Mouse (Mus musculus) embryonic facial prominence, embryonic 12.5 days (tissue): Measurements from ENCODE around the gene Actl7a. TPM values are rescaled to one million over a fixed set of nuclear protein-coding genes. Genes with fewer than 3 reads are reported as not detected.

Experiments
- ATAC-seq: fragments of 200-750 bp; cut with Nextera tagmentation; 2 replicates; pipeline ENCODE4 v1.8.0; 2017; ENCODE audit not compliant: insufficient number of reproducible peaks, insufficient read depth, low FRiP score, low TSS enrichment
- H3K27ac ChIP-seq: fragments of 300-500 bp; sonication (generic); 2 replicates; pipeline ENCODE4 v1.5.1; 2016; ENCODE audit warnings: mild to moderate bottlenecking
- H3K27me3 ChIP-seq: fragments of 300-500 bp; sonication (generic); 2 replicates; pipeline ENCODE4 v1.6.1; 2016; ENCODE audit warnings: mild to moderate bottlenecking, moderate library complexity
- H3K36me3 ChIP-seq: fragments of 300-500 bp; sonication (generic); 2 replicates; pipeline ENCODE4 v1.6.1; 2016; ENCODE audit warnings: mild to moderate bottlenecking
- H3K4me1 ChIP-seq: fragments of 300-500 bp; sonication (generic); 2 replicates; pipeline ENCODE4 v1.6.1; 2016
- H3K4me2 ChIP-seq: fragments of 300-500 bp; sonication (generic); replicated peaks from 2 replicates; pipeline ENCODE4 v1.6.1; 2016; ENCODE audit warnings: mild to moderate bottlenecking, moderate library complexity
- H3K4me3 ChIP-seq: fragments of 300-500 bp; sonication (generic); 2 replicates; pipeline ENCODE4 v1.5.1; 2016; ENCODE audit warnings: mild to moderate bottlenecking
- H3K9ac ChIP-seq: fragments of 300-500 bp; sonication (generic); 2 replicates; pipeline ENCODE4 v1.6.1; 2016; ENCODE audit warnings: mild to moderate bottlenecking, moderate library complexity
- H3K9me3 ChIP-seq: fragments of 300-500 bp; sonication (generic); 2 replicates; pipeline ENCODE4 v1.6.1; 2016; ENCODE audit warnings: mild to moderate bottlenecking, moderate library complexity
- WGBS: fragments of 180-500 bp; shearing (Covaris S2); methylation state at CpG from one replicate; pipeline ENCODE4 v1.1.7; 2016; 5-methylcytosine and 5-hydroxymethylcytosine counted together
- polyA plus RNA-seq: library from polyadenylated mRNA; unstranded; fragments of >200 nt; fragmentation: Nextera tagmentation; extraction: Ambion mirVana; gene quantifications from 2 replicates; pipeline ENCODE4 v1.2.1, GENCODE M21; 2016

Gene Actl7a
- polyA plus RNA-seq, 1 experiment from 2014 or later = not detected

DNA sequence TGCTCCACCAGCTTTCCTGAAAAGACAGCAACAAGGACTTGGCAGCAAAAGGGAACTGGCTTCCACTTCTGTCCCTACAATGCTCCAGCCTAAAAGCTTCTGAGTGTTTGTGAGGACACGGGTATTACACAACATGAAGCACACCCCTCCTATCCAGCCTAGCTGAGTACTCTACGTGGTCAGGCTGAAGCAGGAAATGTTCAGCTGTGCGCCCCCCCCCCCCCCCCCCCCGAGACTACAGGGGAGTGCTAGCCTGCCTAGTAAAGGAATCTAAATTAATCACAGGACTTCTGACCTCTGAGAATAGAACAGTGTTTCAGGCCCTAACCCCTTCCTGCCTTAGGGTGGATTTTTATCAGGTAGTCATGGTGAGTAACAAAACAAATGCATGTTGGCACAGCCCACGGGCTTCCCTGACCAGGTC is 24.7 kb downstream of the Actl7a start:
- ATAC-seq = no peak
- Histone ChIP-seq H3K27me3 (no peaks in the 10 kb centered on the region), H3K4me1 (no peaks in the 10 kb centered on the region), H3K9me3 (no peaks in the 10 kb centered on the region), H3K4me2 (no peak overlapping the region), H3K36me3 (peaks cover 76% of the 10 kb centered on the region), H3K9ac (no peak overlapping the region), H3K27ac (no peak overlapping the region), H3K4me3 (no peak overlapping the region)
- 63% methylated on average over 5 of the region's 5 CpGs for WGBS

DNA sequence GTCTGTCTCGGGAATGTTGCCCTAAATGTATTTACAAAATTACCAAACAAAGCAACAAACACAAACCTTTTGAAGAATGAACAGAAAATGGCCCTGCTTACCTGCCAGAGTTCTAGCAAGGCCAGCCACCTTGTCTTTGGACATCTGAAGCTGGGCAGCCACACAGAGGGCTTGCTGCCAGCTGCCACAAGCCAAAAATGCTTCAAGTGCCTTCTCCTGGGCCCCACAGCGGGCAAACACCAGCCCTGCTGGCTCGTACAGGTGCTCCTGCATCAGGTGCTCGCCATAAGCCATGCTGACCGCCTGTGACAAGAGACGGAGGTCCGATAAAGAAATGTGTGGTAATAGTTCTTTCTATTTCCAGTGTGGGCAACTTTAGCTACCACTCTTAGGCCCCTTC is 25.7 kb downstream of the Actl7a start:
- Histone ChIP-seq H3K4me1 (no peaks in the 10 kb centered on the region), H3K9me3 (no peaks in the 10 kb centered on the region), H3K27ac (no peak overlapping the region), H3K9ac (no peak overlapping the region), H3K4me3 (no peak overlapping the region), H3K27me3 (no peaks in the 10 kb centered on the region), H3K36me3 (peaks cover 80% of the 10 kb centered on the region), H3K4me2 (no peak overlapping the region)
- ATAC-seq = no peak
- 90% methylated on average over 7 of the region's 7 CpGs for WGBS

DNA sequence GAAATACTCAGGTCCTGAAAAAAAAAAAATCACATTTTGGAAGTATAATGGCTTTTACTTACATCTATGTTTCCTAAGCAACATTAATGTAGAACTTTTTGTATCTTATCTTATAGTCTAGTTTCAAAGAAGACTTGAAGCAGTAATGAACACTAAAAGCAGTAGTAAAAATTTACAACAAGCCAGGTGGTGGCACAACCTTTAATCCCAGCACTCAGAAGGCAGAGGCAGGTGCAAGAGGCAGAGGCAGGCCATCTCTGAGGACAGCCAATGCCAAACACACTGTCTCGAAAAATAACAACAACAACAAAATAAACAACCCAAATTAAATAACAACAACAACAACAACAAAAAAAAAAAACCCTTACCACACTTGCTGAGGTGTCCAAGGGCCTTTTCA is 27.9 kb downstream of the Actl7a start:
- WGBS = 68% methylated on average over 1 of the region's 1 CpGs

DNA sequence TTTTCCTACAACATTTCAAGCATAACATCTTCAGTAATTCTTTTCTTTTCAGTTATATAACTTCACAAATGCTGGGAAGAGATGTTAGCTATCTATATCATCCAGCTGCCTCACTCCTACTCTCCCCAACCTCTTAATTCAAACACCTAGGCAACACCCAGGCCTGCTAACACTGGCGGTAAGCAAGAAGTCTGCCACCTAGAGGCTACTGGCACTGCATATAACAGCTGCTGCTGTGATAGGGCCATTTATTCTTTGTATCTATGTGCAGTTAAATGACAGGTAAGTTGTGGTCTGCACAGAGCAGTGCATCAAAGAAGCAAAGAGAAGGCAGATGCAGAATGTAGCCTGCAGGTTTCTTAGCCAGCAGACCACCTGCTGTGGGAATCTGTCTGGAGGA is 48.2 kb downstream of the Actl7a start:
- Histone ChIP-seq H3K4me3 (no peak overlapping the region), H3K9ac (no peak overlapping the region), H3K36me3 (peaks cover 90% of the 10 kb centered on the region), H3K9me3 (no peaks in the 10 kb centered on the region), H3K4me1 (no peaks in the 10 kb centered on the region), H3K27me3 (no peaks in the 10 kb centered on the region), H3K4me2 (no peak overlapping the region), H3K27ac (no peak overlapping the region)
- ATAC-seq = no peak
- WGBS = 56% methylated on average over 1 of the region's 1 CpGs

More for the DNA sequence above, 27.9 kb downstream of the Actl7a start:
- no peaks in the 10 kb centered on the region for H3K27me3 ChIP-seq
- H3K4me3 ChIP-seq = no peak overlapping the region
- peaks cover 86% of the 10 kb centered on the region for H3K36me3 ChIP-seq
- no peak for ATAC-seq
- H3K9ac ChIP-seq = no peak overlapping the region
- H3K4me2 ChIP-seq = no peak overlapping the region
- no peaks in the 10 kb centered on the region for H3K4me1 ChIP-seq
- no peak overlapping the region for H3K27ac ChIP-seq
- H3K9me3 ChIP-seq = no peaks in the 10 kb centered on the region

Other genes starting within 250 kb of the Actl7a start
- gene Gm26657, start 3.3 kb upstream of the Actl7a start, polyA plus RNA-seq = not detected in 2 replicates
- not detected in 2 replicates for gene Actl7b, start 2.0 kb upstream of the Actl7a start, polyA plus RNA-seq
- 85.0 and 85.2 TPM in 2 replicates for gene Elp1, start 58.9 kb downstream of the Actl7a start, polyA plus RNA-seq
- 21.9 and 23.9 TPM in 2 replicates for gene Fam206a, start 58.9 kb downstream of the Actl7a start, polyA plus RNA-seq
- gene Ctnnal1, start 121.8 kb downstream of the Actl7a start, polyA plus RNA-seq = 29.4 and 30.9 TPM in 2 replicates
- 13.2 and 13.5 TPM in 2 replicates for gene Tmem245, start 204.0 kb downstream of the Actl7a start, polyA plus RNA-seq
- gene Frrs1l, start 247.0 kb downstream of the Actl7a start, polyA plus RNA-seq = 4.1 and 4.6 TPM in 2 replicates